In genomic region chr7:121391225-121391983, GRCm38 (mm10) we compare ENCODE assay signal across 9 mouse cellular contexts. TPM values are rescaled to one million over a fixed set of nuclear protein-coding genes. Genes with fewer than 3 reads are reported as not detected.
DNase-seq lines count a peak whose midpoint lies in the region; ATAC-seq and TF ChIP-seq lines count a peak whose summit lies in the region.
"Had no signal": no experiment of that assay in that cellular context is flagged by ENCODE, and none has a peak within 500 bp of the region (broad histone marks: within the 10 kb centered on the region; RNA-seq: fewer than 3 reads in every experiment).

TSS of gene Hs3st2 (plus strand) at chr7:121391859.

- peak within 1 kb of the TSS; percentile 68 for H3K4me3 ChIP-seq in cortical plate, adult 2 months (ENCODE audit: insufficient read depth, low read length)
- peak within 1 kb of the TSS; percentile 17 for H3K4me3 ChIP-seq in heart, embryonic 16.5 days (ENCODE audit: low read length)
- peak within 1 kb of the TSS; percentile 53 for H3K4me3 ChIP-seq in layer of hippocampus, adult 2 months
- H3K4me3 ChIP-seq: erythroblast, embryonic 14.5 days had no signal

- peak; percentile 14 for DNase-seq in thymus, postnatal 0 days (ENCODE audit: low spot score)
- no peak for DNase-seq in thymus, adult 18-20 months
- DNase-seq in layer of hippocampus, adult 2 months (ENCODE audit: low spot score in 2 of 2): peak in 1 of 2 experiments; percentile 61
- DNase-seq in lung, postnatal 14 days: peak; percentile 34
- DNase-seq in right cerebral cortex, adult 2 months (ENCODE audit: low spot score in 2 of 2): peak; percentile 57 to 72

- no peak for ATAC-seq in heart, embryonic 16.5 days (replicated peaks; ENCODE audit: extremely low read depth, insufficient read depth, low FRiP score)
- ATAC-seq in erythroblast, adult 5-6 weeks (replicated peaks; ENCODE audit: low FRiP score, poor library complexity, severe bottlenecking): no peak

- no peaks in the 10 kb centered on the region for H3K4me1 ChIP-seq in cortical plate, adult 2 months (ENCODE audit: control insufficient read depth, insufficient read depth, low read length)
- no peaks in the 10 kb centered on the region for H3K4me1 ChIP-seq in heart, embryonic 16.5 days (ENCODE audit: control insufficient read depth, insufficient read depth, low read length)

- H3K4me2 ChIP-seq in heart, embryonic 16.5 days (ENCODE audit: low read depth, low read length): peak within 1 kb of the TSS; percentile 21

- H3K36me3 ChIP-seq in heart, embryonic 16.5 days (ENCODE audit: control insufficient read depth, insufficient read depth): no peaks in the 10 kb centered on the region

- H3K9me3 ChIP-seq in heart, embryonic 16.5 days (replicated peaks; ENCODE audit: control insufficient read depth, low read length): no peaks in the 10 kb centered on the region

- 3% methylated on average over 22 of the region's 22 CpGs for WGBS in heart, embryonic 16.5 days

- TF ChIP-seq CTCF in cortical plate, adult 2 months (IDR thresholded peaks at IDR 0.05; ENCODE audit: extremely low read depth, insufficient read depth, low read length): peak; percentile 22; the same call in 1 of the 2 replicates
- peak; percentile 78 for TF ChIP-seq CTCF in layer of hippocampus, adult 2 months (conservative IDR thresholded peaks at IDR 0.05)

- H3K9ac ChIP-seq in heart, embryonic 16.5 days (ENCODE audit: low read length): no peak within 1 kb of the TSS

- peak within 1 kb of the TSS; percentile 68; the same call in 1 of the 2 replicates for H3K27ac ChIP-seq in cortical plate, adult 2 months (ENCODE audit: insufficient read depth, low read length)
- H3K27ac ChIP-seq in heart, embryonic 16.5 days (ENCODE audit: low read length): no peak within 1 kb of the TSS
- 0 out of 2 replicates have a peak within 1 kb of the TSS, but pooled peaks have one; percentile 32 for H3K27ac ChIP-seq in layer of hippocampus, adult 2 months

- TF ChIP-seq POLR2A in cortical plate, adult 2 months (IDR thresholded peaks at IDR 0.05; ENCODE audit: extremely low read depth, insufficient read depth, low read length): no peak

- peaks cover 41% of the 10 kb centered on the region for H3K27me3 ChIP-seq in heart, embryonic 16.5 days (ENCODE audit: control insufficient read depth, insufficient read depth, low read length)

RNA-seq across cellular contexts. Expression of gene Hs3st2, which starts in this region (rescaled TPM):
- polyA plus RNA-seq in thymus, postnatal 0 days (2015; fragmentation: Nextera tagmentation; extraction: Ambion mirVana): not detected in 2 replicates
- 43.4 and 44.2 TPM in 2 replicates for polyA plus RNA-seq in cortical plate, adult 2 months (2012; rRNA removed)
- polyA plus RNA-seq in heart, embryonic 16.5 days (2015; fragmentation: Nextera tagmentation; extraction: Ambion mirVana): 0.12 and 0.19 TPM in 2 replicates
- 10 to 100 TPM in 1 of 2 experiments, 1 to 10 TPM in 1; 9.2 to 10.6 TPM for total RNA-seq in layer of hippocampus, adult 2 months (2021)
- not detected in 2 replicates for total RNA-seq in erythroblast, adult 5-6 weeks (2015; ENCODE audit: low replicate concordance)
- not detected in 2 replicates for total RNA-seq in erythroblast, adult 5-6 weeks (2017; ENCODE audit: low replicate concordance)
- polyA plus RNA-seq: erythroblast, embryonic 14.5 days had no signal

Comparison
In these comparisons a context has a peak if more than half of its experiments do, and no peak if none do; other contexts are left out.
1. RNA of gene Hs3st2 (total RNA-seq): 9.2 to 10.6 TPM in layer of hippocampus, adult 2 months; not detected in erythroblast, adult 5-6 weeks; every median in the first group is over 10 times any median in the second.
2. RNA of gene Hs3st2 (polyA plus RNA-seq): 43.4 to 44.2 TPM in cortical plate, adult 2 months; 0.12 to 0.19 TPM in heart, embryonic 16.5 days and not detected in thymus, postnatal 0 days; every median in the first group is over 10 times any median in the second.
3. Peak in DNase-seq in thymus, postnatal 0 days; RNA of the gene not detected or under 1 TPM.
4. DNase-seq: peak in lung, postnatal 14 days (single experiment) and right cerebral cortex, adult 2 months (2 of 2); none in thymus, adult 18-20 months (0 of 2).
5. H3K4me3 ChIP-seq: peak in every context shown above with its lines; median percentile 68 in cortical plate, adult 2 months; 53 in layer of hippocampus, adult 2 months; 17 in heart, embryonic 16.5 days.